In genomic region chr19:6275740-6276389, GRCm38 (mm10) we compare ENCODE assay signal across 8 mouse cellular contexts. TPM values are rescaled to one million over a fixed set of nuclear protein-coding genes. Genes with fewer than 3 reads are reported as not detected.
DNase-seq lines count a peak whose midpoint lies in the region; ATAC-seq lines count a peak whose summit lies in the region.

No protein-coding gene starts in this region.

- no peaks in the 10 kb centered on the region for H3K27me3 ChIP-seq in kidney, embryonic 14.5 days (ENCODE audit: control insufficient read depth, insufficient read depth, low read length)
- 0 out of 2 replicates have a peak, but pooled peaks cover 2% of the 10 kb centered on the region for H3K27me3 ChIP-seq in hindbrain, embryonic 12.5 days

- H3K27ac ChIP-seq in kidney, embryonic 14.5 days (ENCODE audit: low read depth, low read length), result peak overlapping the region; percentile 21; the same call in 1 of the 2 replicates
- H3K27ac ChIP-seq in hindbrain, embryonic 12.5 days, result peak overlapping the region; percentile 69

- peak overlapping the region; percentile 50 for H3K9ac ChIP-seq in kidney, embryonic 14.5 days (ENCODE audit: low read depth, low read length)
- H3K9ac ChIP-seq in hindbrain, embryonic 12.5 days, result peak overlapping the region; percentile 57

- no peaks in the 10 kb centered on the region for H3K9me3 ChIP-seq in kidney, embryonic 14.5 days (ENCODE audit: control insufficient read depth, low read length)
- no peaks in the 10 kb centered on the region for H3K9me3 ChIP-seq in hindbrain, embryonic 12.5 days (replicated peaks)

- H3K36me3 ChIP-seq in kidney, embryonic 14.5 days (ENCODE audit: control insufficient read depth, insufficient read depth, low read length), result peaks cover 9% of the 10 kb centered on the region; the same call in 1 of the 2 replicates
- peaks cover 13% of the 10 kb centered on the region; the same call in 1 of the 2 replicates for H3K36me3 ChIP-seq in hindbrain, embryonic 12.5 days

- WGBS in kidney, embryonic 14.5 days, result 7% methylated on average over 15 of the region's 15 CpGs
- 7% methylated on average over 15 of the region's 15 CpGs for WGBS in hindbrain, embryonic 12.5 days

- peaks cover 28% of the 10 kb centered on the region for H3K4me1 ChIP-seq in kidney, embryonic 14.5 days (ENCODE audit: control insufficient read depth, insufficient read depth, low read length)
- peaks cover 39% of the 10 kb centered on the region for H3K4me1 ChIP-seq in hindbrain, embryonic 12.5 days

- intact Hi-C loops in left cerebral cortex, postnatal 36 days (cut with DNase I), result loop anchor here (2.0 kb wide), 1 partner anchor 29 kb away; no protein-coding TSS in a partner anchor

- peak overlapping the region; percentile 82 for H3K4me3 ChIP-seq in kidney, embryonic 14.5 days (ENCODE audit: low read length)
- peak overlapping the region; percentile 88 for H3K4me3 ChIP-seq in hindbrain, embryonic 12.5 days

- no peak for DNase-seq in kidney, adult 18-20 months
- peak; percentile 29 for DNase-seq in brain, adult 2 months (ENCODE audit: low read depth, low spot score)
- DNase-seq in lung, postnatal 10 days, result peak; percentile 54
- peak; percentile 80 to 85 for DNase-seq in spleen, postnatal 36 days (ENCODE audit: low spot score in 2 of 2)
- DNase-seq in ovary, postnatal 10 days (ENCODE audit: low spot score), result no peak
- no peak for DNase-seq in left cerebral cortex, postnatal 36 days (ENCODE audit: low spot score in 2 of 2)

- H3K4me2 ChIP-seq in kidney, embryonic 14.5 days (replicated peaks; ENCODE audit: low read depth, low read length), result peak overlapping the region; percentile 62
- peak overlapping the region; percentile 78 for H3K4me2 ChIP-seq in hindbrain, embryonic 12.5 days (replicated peaks)

- ATAC-seq in kidney, embryonic 14.5 days (ENCODE audit: low FRiP score, low TSS enrichment), result no peak; the same call in 1 of the 2 replicates
- ATAC-seq in hindbrain, embryonic 12.5 days (ENCODE audit: low FRiP score), result no peak

RNA-seq across cellular contexts. Expression of gene Ehd1, which starts 0.7 kb away (rescaled TPM):
- polyA plus RNA-seq in kidney, embryonic 14.5 days (2014; fragmentation: Nextera tagmentation; extraction: Ambion mirVana), result 38.3 and 46.0 TPM in 2 replicates
- 90.8 and 92.7 TPM in 2 replicates for polyA plus RNA-seq in hindbrain, embryonic 12.5 days (2016; fragmentation: Nextera tagmentation; extraction: Ambion mirVana)
- total RNA-seq in left cerebral cortex, postnatal 36 days (2021), result 10 to 100 TPM; 38.2 to 42.2 TPM

RNA-seq across cellular contexts. Expression of gene Cdc42bpg, which starts 30.4 kb away (rescaled TPM):
- 0.89 and 2.0 TPM in 2 replicates for polyA plus RNA-seq in kidney, embryonic 14.5 days (2014; fragmentation: Nextera tagmentation; extraction: Ambion mirVana)
- polyA plus RNA-seq in hindbrain, embryonic 12.5 days (2016; fragmentation: Nextera tagmentation; extraction: Ambion mirVana), result 0.48 and 0.61 TPM in 2 replicates
- total RNA-seq in left cerebral cortex, postnatal 36 days (2021), result 1 to 10 TPM; 3.3 to 3.4 TPM

RNA-seq across cellular contexts. Expression of gene Atg2a, which starts 34.4 kb away (rescaled TPM):
- polyA plus RNA-seq in kidney, embryonic 14.5 days (2014; fragmentation: Nextera tagmentation; extraction: Ambion mirVana), result 7.2 and 12.4 TPM in 2 replicates
- polyA plus RNA-seq in hindbrain, embryonic 12.5 days (2016; fragmentation: Nextera tagmentation; extraction: Ambion mirVana), result 14.7 and 15.4 TPM in 2 replicates
- 10 to 100 TPM; 32.3 to 39.4 TPM for total RNA-seq in left cerebral cortex, postnatal 36 days (2021)

RNA-seq across cellular contexts. Expression of gene Ppp2r5b, which starts 40.2 kb away (rescaled TPM):
- 16.4 and 19.7 TPM in 2 replicates for polyA plus RNA-seq in kidney, embryonic 14.5 days (2014; fragmentation: Nextera tagmentation; extraction: Ambion mirVana)
- polyA plus RNA-seq in hindbrain, embryonic 12.5 days (2016; fragmentation: Nextera tagmentation; extraction: Ambion mirVana), result 66.3 and 72.2 TPM in 2 replicates
- total RNA-seq in left cerebral cortex, postnatal 36 days (2021), result 100 to 1,000 TPM; 160 to 173 TPM

RNA-seq across cellular contexts. Expression of gene Gpha2, which starts 49.7 kb away (rescaled TPM):
- polyA plus RNA-seq in kidney, embryonic 14.5 days (2014; fragmentation: Nextera tagmentation; extraction: Ambion mirVana), result 0.93 TPM in 1 of 2 replicates, not detected in the other
- polyA plus RNA-seq in hindbrain, embryonic 12.5 days (2016; fragmentation: Nextera tagmentation; extraction: Ambion mirVana), result 1.4 and 1.5 TPM in 2 replicates
- not detected for total RNA-seq in left cerebral cortex, postnatal 36 days (2021)

Comparison
In these comparisons a context has a peak if more than half of its experiments do, and no peak if none do; other contexts are left out.
1. DNase-seq: peak in brain, adult 2 months (single experiment), lung, postnatal 10 days (single experiment) and spleen, postnatal 36 days (2 of 2); none in kidney, adult 18-20 months (single experiment), ovary, postnatal 10 days (single experiment) and left cerebral cortex, postnatal 36 days (0 of 2).